Mouse (Mus musculus): ENCODE measurements at regions not wholly inside any gene's neighbourhood (a gene's known extent, or its start where the extent isn't known, plus 50 kb on each side); places are given as distances from the start of the nearest gene placed in this dataset.

DNA sequence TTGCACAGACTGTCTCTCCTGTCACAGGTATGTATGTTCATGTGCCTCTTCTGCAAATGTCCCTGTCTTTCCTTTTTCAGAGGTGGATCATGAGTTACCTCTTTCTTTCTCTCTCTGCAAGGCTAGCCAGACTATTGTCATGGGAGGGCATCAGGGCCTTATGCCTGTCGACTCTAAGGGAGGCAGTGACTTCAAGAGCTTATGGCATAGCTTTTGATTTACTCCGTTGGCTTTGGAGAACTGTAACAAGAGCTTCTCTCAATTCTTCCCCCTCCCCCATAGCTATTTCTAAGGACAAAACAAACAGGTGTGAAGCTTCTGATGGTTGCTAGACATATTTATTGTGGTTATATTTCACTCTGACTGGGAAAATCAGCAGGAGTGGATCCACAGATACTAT lies 191.0 kb downstream of the Papss1 start:
- TF ChIP-seq POLR2A (IDR thresholded peaks at IDR 0.05; ENCODE audit: borderline replicate concordance, low read depth, low read length) = no peak
- no peak for TF ChIP-seq CTCF (IDR thresholded peaks at IDR 0.05; ENCODE audit: low read depth, low read length)
